Comparison of ENCODE assay signal across 9 mouse cellular contexts in the genomic region with DNA sequence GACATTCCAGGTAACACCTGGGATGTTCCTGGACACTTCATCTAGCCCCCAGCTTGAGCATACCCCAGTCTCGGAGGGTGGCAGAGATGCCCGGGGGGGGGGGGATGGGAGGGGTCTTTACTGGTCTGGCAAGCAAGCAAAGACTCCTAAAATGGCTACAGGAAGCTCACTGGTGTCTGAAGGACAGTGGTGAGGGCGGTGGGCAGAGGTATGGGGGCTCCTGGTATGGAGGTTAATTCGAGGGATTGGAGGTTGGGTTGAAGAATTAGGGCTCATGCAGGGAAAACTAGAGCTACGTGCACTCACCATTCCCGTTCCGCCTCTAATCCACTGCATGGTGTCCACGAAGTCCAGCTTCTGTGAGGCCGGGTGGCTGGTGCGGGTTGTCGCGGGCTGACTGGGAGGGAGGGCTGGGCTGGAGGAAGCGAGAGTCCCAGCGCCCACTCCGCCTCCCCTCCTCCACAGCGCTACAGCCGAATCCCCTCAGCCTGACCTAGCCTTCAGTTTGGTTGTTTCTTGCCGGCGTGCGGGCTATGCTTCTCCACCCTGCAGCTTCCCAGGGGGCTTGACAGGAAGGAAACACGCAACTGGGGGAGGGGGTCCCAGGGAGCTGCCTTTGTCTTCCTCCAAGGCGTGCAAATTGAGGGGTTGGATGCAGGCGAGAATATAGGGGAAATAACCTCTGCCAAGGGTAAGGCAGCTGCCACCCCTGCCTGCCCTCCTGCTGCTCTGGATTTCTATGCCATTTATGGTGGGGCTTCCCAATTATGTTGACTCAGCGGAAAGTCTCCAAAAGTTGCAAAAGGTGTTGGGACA. TPM values are rescaled to one million over a fixed set of nuclear protein-coding genes. Genes with fewer than 3 reads are reported as not detected.
A peak's percentile ranks its signal among the peaks of the same experiment; 100 is the strongest.
DNase-seq lines count a peak whose midpoint lies in the region; ATAC-seq lines count a peak whose summit lies in the region.
"Had no signal": no experiment of that assay in that cellular context is flagged by ENCODE, and none has a peak within 500 bp of the region (broad histone marks: within the 10 kb centered on the region; RNA-seq: fewer than 3 reads in every experiment).

A gene (minus strand): TSS at position 753 of the 816 bp plus-strand sequence.

- no peak within 1 kb of the TSS for H3K27ac ChIP-seq in kidney, embryonic 14.5 days (ENCODE audit: low read depth, low read length)
- no peak within 1 kb of the TSS for H3K27ac ChIP-seq in brown adipose tissue, adult 24 weeks (replicated peaks; ENCODE audit: low read depth, low read length)
- peak within 1 kb of the TSS; percentile 40; the same call in 1 of the 2 replicates for H3K27ac ChIP-seq in forebrain, embryonic 13.5 days
- H3K27ac ChIP-seq in limb, embryonic 11.5 days (replicated peaks; ENCODE audit: low read depth, low read length), result no peak within 1 kb of the TSS
- H3K27ac ChIP-seq: macrophage had no signal

- no peaks in the 10 kb centered on the region for H3K4me1 ChIP-seq in kidney, embryonic 14.5 days (ENCODE audit: control insufficient read depth, insufficient read depth, low read length)
- no peaks in the 10 kb centered on the region for H3K4me1 ChIP-seq in brown adipose tissue, adult 24 weeks (ENCODE audit: control insufficient read depth, insufficient read depth, insufficient read length, low read length)
- no peaks in the 10 kb centered on the region for H3K4me1 ChIP-seq in forebrain, embryonic 13.5 days
- H3K4me1 ChIP-seq in limb, embryonic 11.5 days (ENCODE audit: control insufficient read depth, insufficient read depth, low read length), result no peaks in the 10 kb centered on the region

- H3K4me3 ChIP-seq in kidney, embryonic 14.5 days (ENCODE audit: low read length), result peak within 1 kb of the TSS; percentile 35
- peak within 1 kb of the TSS; percentile 63 for H3K4me3 ChIP-seq in brown adipose tissue, adult 24 weeks (ENCODE audit: insufficient read depth, low read depth, low read length)
- H3K4me3 ChIP-seq in forebrain, embryonic 13.5 days, result peak within 1 kb of the TSS; percentile 44
- H3K4me3 ChIP-seq in limb, embryonic 11.5 days (ENCODE audit: low read depth, low read length), result peak within 1 kb of the TSS; percentile 28

- H3K36me3 ChIP-seq in kidney, embryonic 14.5 days (ENCODE audit: control insufficient read depth, insufficient read depth, low read length), result no peaks in the 10 kb centered on the region
- H3K36me3 ChIP-seq in forebrain, embryonic 13.5 days (ENCODE audit: poor library complexity, severe bottlenecking), result no peaks in the 10 kb centered on the region
- no peaks in the 10 kb centered on the region for H3K36me3 ChIP-seq in limb, embryonic 11.5 days (ENCODE audit: control insufficient read depth, insufficient read depth, low read length)

- 0 out of 2 replicates have a peak within 1 kb of the TSS, but pooled peaks have one; percentile 34 for H3K9ac ChIP-seq in kidney, embryonic 14.5 days (ENCODE audit: low read depth, low read length)
- peak within 1 kb of the TSS; percentile 62 for H3K9ac ChIP-seq in forebrain, embryonic 13.5 days
- H3K9ac ChIP-seq in limb, embryonic 11.5 days (ENCODE audit: low read length), result peak within 1 kb of the TSS; percentile 45

- peak within 1 kb of the TSS; percentile 57 for H3K4me2 ChIP-seq in kidney, embryonic 14.5 days (replicated peaks; ENCODE audit: low read depth, low read length)
- peak within 1 kb of the TSS; percentile 63 for H3K4me2 ChIP-seq in forebrain, embryonic 13.5 days
- H3K4me2 ChIP-seq in limb, embryonic 11.5 days (ENCODE audit: low read depth, severe bottlenecking), result peak within 1 kb of the TSS; percentile 44

- ATAC-seq in kidney, embryonic 14.5 days (ENCODE audit: low FRiP score, low TSS enrichment), result peak; percentile 92
- ATAC-seq in forebrain, embryonic 13.5 days, result peak; percentile 87
- peak; percentile 59 to 62 for ATAC-seq in hematopoietic stem cell, adult 5-6 weeks (replicated peaks in 1 of 2; ENCODE audit: insufficient read depth in 1 of 2, low FRiP score in 2 of 2, low TSS enrichment in 1 of 2, low read depth in 1 of 2, poor library complexity in 2 of 2, severe bottlenecking in 2 of 2)
- ATAC-seq in limb, embryonic 11.5 days (ENCODE audit: insufficient number of reproducible peaks, low FRiP score, low TSS enrichment, low read depth), result peak; percentile 68; the same call in 1 of the 2 replicates

- no peaks in the 10 kb centered on the region for H3K9me3 ChIP-seq in kidney, embryonic 14.5 days (ENCODE audit: control insufficient read depth, low read length)
- H3K9me3 ChIP-seq in forebrain, embryonic 13.5 days (replicated peaks), result no peaks in the 10 kb centered on the region
- H3K9me3 ChIP-seq in limb, embryonic 11.5 days (ENCODE audit: control insufficient read depth, low read length), result no peaks in the 10 kb centered on the region

- no peaks in the 10 kb centered on the region for H3K27me3 ChIP-seq in kidney, embryonic 14.5 days (ENCODE audit: control insufficient read depth, insufficient read depth, low read length)
- H3K27me3 ChIP-seq in forebrain, embryonic 13.5 days, result no peaks in the 10 kb centered on the region
- peaks cover 3% of the 10 kb centered on the region; the same call in 1 of the 2 replicates for H3K27me3 ChIP-seq in limb, embryonic 11.5 days (ENCODE audit: control insufficient read depth, insufficient read depth, low read length)

- no peak for DNase-seq in kidney, adult 9 months
- peak; percentile 49 for DNase-seq in limb, embryonic 11.5 days (ENCODE audit: low spot score)
- peak; percentile 30 for DNase-seq in neural tube, embryonic 10.5 days (ENCODE audit: extremely low spot score, low spot score)
- no peak for DNase-seq in ovary, adult 18-20 months (ENCODE audit: low spot score)

- WGBS in kidney, embryonic 14.5 days, result 33% methylated on average over 24 of the region's 24 CpGs
- 22% methylated on average over 14 of the region's 24 CpGs for WGBS in forebrain, embryonic 13.5 days
- 15% methylated on average over 24 of the region's 24 CpGs for WGBS in limb, embryonic 11.5 days

RNA-seq across cellular contexts. Expression of the gene that starts here (rescaled TPM):
- 12.8 and 13.8 TPM in 2 replicates for polyA plus RNA-seq in kidney, embryonic 14.5 days (2014; fragmentation: Nextera tagmentation; extraction: Ambion mirVana)
- 13.6 and 23.2 TPM in 2 replicates for polyA plus RNA-seq in brown adipose tissue, adult 24 weeks (2012; ENCODE audit: insufficient read depth, insufficient read length, missing spikeins)
- 29.3 and 33.6 TPM in 2 replicates for polyA plus RNA-seq in forebrain, embryonic 13.5 days (2015; fragmentation: Nextera tagmentation; extraction: Ambion mirVana)
- 5.3 and 6.9 TPM in 2 replicates for total RNA-seq in hematopoietic stem cell, adult 5-6 weeks (2017)
- polyA plus RNA-seq in limb, embryonic 11.5 days (2014; fragmentation: Nextera tagmentation; extraction: Ambion mirVana), result 10.2 and 11.3 TPM in 2 replicates

Comparison
In these comparisons a context has a peak if more than half of its experiments do, and no peak if none do; other contexts are left out.
1. DNase-seq: peak in limb, embryonic 11.5 days (single experiment) and neural tube, embryonic 10.5 days (single experiment); none in kidney, adult 9 months (single experiment) and ovary, adult 18-20 months (single experiment).
2. Peak in every context shown above with its lines, with median percentiles within 50 percentile points of each other: ATAC-seq, H3K4me2 ChIP-seq, H3K4me3 ChIP-seq and H3K9ac ChIP-seq.